Comparison of ENCODE assay signal across 8 mouse cellular contexts in genomic region chr4:45730862-45731831, GRCm38 (mm10).
DNase-seq lines count a peak whose midpoint lies in the region; ATAC-seq and TF ChIP-seq lines count a peak whose summit lies in the region.

No protein-coding gene starts in this region.

- peak; percentile 74 for TF ChIP-seq CTCF in kidney, postnatal 0 days (IDR thresholded peaks at IDR 0.05; ENCODE audit: low read depth)

- no peaks in the 10 kb centered on the region for H3K9me3 ChIP-seq in kidney, postnatal 0 days (replicated peaks; ENCODE audit: low read length)
- H3K9me3 ChIP-seq in hindbrain, embryonic 10.5 days, result no peaks in the 10 kb centered on the region

- H3K9ac ChIP-seq in kidney, postnatal 0 days (ENCODE audit: low read depth, low read length), result no peak overlapping the region

- H3K4me2 ChIP-seq in kidney, postnatal 0 days (ENCODE audit: low read length), result no peak overlapping the region

- no peaks in the 10 kb centered on the region for H3K4me1 ChIP-seq in kidney, postnatal 0 days (replicated peaks; ENCODE audit: insufficient read depth, low read length)
- H3K4me1 ChIP-seq in hindbrain, embryonic 10.5 days (replicated peaks), result peaks cover 48% of the 10 kb centered on the region

- no peak for ATAC-seq in kidney, postnatal 0 days (replicated peaks; ENCODE audit: low FRiP score, low read depth)
- no peak for ATAC-seq in frontal cortex, adult (ENCODE audit: low TSS enrichment)

- peak; percentile 78 for DNase-seq in kidney, postnatal 0 days (ENCODE audit: low spot score)
- no peak for DNase-seq in kidney, adult 8-10 months
- peak; percentile 64 to 68 for DNase-seq in cerebellum, postnatal 14 days
- DNase-seq in hindbrain, embryonic 10.5 days (ENCODE audit: low spot score), result peak; percentile 48
- DNase-seq in lung, postnatal 36 days, result peak; percentile 38
- no peak for DNase-seq in thymus, postnatal 14 days
- DNase-seq in ovary, postnatal 14 days (ENCODE audit: low spot score), result no peak

- no peaks in the 10 kb centered on the region for H3K36me3 ChIP-seq in kidney, postnatal 0 days (ENCODE audit: insufficient read depth, low read length)
- H3K36me3 ChIP-seq in hindbrain, embryonic 10.5 days, result no peaks in the 10 kb centered on the region

- no peaks in the 10 kb centered on the region for H3K27me3 ChIP-seq in kidney, postnatal 0 days (ENCODE audit: insufficient read depth, low read length)
- H3K27me3 ChIP-seq in hindbrain, embryonic 10.5 days (ENCODE audit: insufficient read depth, poor library complexity, severe bottlenecking), result 0 out of 2 replicates have a peak, but pooled peaks cover 3% of the 10 kb centered on the region

- no peak overlapping the region for H3K27ac ChIP-seq in kidney, postnatal 0 days
- H3K27ac ChIP-seq in hindbrain, embryonic 10.5 days, result peak overlapping the region; percentile 50; the same call in 1 of the 2 replicates

- WGBS in kidney, postnatal 0 days, result 33% methylated on average over 14 of the region's 14 CpGs
- WGBS in hindbrain, embryonic 10.5 days, result 36% methylated on average over 14 of the region's 14 CpGs

- H3K4me3 ChIP-seq in kidney, postnatal 0 days (replicated peaks; ENCODE audit: low read depth, low read length), result no peak overlapping the region
- H3K4me3 ChIP-seq in hindbrain, embryonic 10.5 days, result no peak overlapping the region

Comparison
In these comparisons a context has a peak if more than half of its experiments do, and no peak if none do; other contexts are left out.
1. DNase-seq: peak in kidney, postnatal 0 days (single experiment), cerebellum, postnatal 14 days (2 of 2), hindbrain, embryonic 10.5 days (single experiment) and lung, postnatal 36 days (single experiment); none in kidney, adult 8-10 months (0 of 2), thymus, postnatal 14 days (single experiment) and ovary, postnatal 14 days (single experiment).